Mouse (Mus musculus): ENCODE results near the gene Gga1. TPM values are rescaled to one million over a fixed set of nuclear protein-coding genes. Genes with fewer than 3 reads are reported as not detected.
A peak's percentile ranks its signal among the peaks of the same experiment; 100 is the strongest.
"Not testable (repeated sequence)": the region's sequence is repeated elsewhere in the genome, so short reads cannot be mapped to it uniquely, and the experiment has no call there.

The Gga1 gene
- polyA plus RNA-seq, 1 experiment, result 23.7 TPM

- peak overlapping the region; percentile 46 for H3K27ac ChIP-seq (replicated peaks; ENCODE audit: low read depth, low read length)
- peak overlapping the region; percentile 69 for H3K4me3 ChIP-seq (ENCODE audit: insufficient read depth, low read depth, low read length)
- H3K4me1 ChIP-seq (ENCODE audit: control insufficient read depth, insufficient read depth, insufficient read length, low read length), result peaks cover 5% of the 10 kb centered on the region
These were observed 910 bp downstream of the Gga1 start for GRCm38 (mm10) chr15:78877810-78878390.

DNA sequence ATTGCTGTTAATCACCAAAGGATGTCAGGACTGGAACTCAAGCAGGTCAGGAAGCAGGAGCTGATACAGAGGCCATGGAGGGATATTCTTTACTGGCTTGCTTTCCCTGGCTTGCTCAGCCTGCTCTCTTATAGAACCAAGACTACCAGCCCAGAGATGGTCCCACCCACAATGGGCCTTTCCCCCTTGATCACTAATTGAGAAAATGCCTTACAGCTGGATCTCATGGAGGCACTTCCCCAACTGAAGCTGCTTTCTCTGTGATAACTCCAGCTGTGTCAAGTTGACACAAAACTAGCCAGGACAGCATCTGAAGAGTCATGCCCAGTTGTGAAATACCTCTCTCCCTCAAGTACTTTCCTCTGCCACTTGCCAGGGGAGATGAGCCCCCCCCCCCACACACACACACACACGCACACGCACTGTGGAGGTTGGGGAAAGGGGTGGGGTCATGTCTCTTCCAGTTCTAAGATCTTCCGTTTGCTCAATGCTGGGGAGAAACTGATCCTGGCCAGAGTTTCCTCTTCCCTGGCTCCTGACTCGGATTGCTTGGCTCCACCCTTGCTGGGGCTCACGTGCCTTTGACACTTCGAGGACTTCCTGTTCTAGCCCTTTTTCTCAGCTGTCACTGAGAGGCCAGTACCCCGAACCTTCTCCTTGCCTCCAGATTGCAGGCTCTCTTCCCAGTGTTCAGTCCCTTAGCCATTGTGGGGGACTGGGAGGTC, 2.0 kb downstream of the Gga1 start:
- not testable (repeated sequence) for H3K4me1 ChIP-seq (ENCODE audit: control insufficient read depth, insufficient read depth, insufficient read length, low read length)
- Histone ChIP-seq H3K27ac (replicated peaks; ENCODE audit: low read depth, low read length) (peak overlapping the region; percentile 38), H3K4me3 (ENCODE audit: insufficient read depth, low read depth, low read length) (peak overlapping the region; percentile 24)

- H3K4me3 ChIP-seq (ENCODE audit: insufficient read depth, low read depth, low read length), result no peak overlapping the region
- no peak overlapping the region for H3K27ac ChIP-seq (replicated peaks; ENCODE audit: low read depth, low read length)
- H3K4me1 ChIP-seq (ENCODE audit: control insufficient read depth, insufficient read depth, insufficient read length, low read length), result peaks cover 5% of the 10 kb centered on the region
These were observed 3.4 kb downstream of the Gga1 start for GRCm38 (mm10) chr15:78880432-78880831.

- H3K4me3 ChIP-seq (ENCODE audit: insufficient read depth, low read depth, low read length), result no peak overlapping the region
- peaks cover 5% of the 10 kb centered on the region for H3K4me1 ChIP-seq (ENCODE audit: control insufficient read depth, insufficient read depth, insufficient read length, low read length)
These were observed 4.8 kb downstream of the Gga1 start for GRCm38 (mm10) chr15:78881828-78882227.

DNA sequence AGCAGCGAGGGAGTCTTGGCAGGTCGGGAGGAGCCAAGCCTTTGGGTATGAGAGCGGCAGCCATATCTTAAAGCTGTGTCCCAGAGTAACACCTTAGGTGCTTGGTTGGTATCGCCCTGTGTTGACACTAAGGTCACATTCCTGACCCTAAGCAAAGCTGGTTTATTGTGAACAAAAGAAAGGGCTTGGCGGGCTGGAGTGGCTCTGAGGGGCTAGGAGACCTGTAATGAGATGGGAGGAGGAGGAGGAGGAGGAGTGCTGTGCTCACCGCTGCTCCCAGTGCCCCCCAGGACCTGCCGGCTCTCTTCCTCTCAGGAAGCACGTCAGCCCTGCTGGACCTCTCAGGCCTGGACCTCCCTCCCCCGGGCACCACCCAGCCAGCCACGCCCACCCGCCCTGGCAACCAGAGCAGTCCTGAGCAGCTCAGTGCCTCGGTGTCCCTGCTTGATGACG, 12.4 kb downstream of the Gga1 start:
- Histone ChIP-seq H3K27ac (replicated peaks; ENCODE audit: low read depth, low read length) (no peak overlapping the region), H3K4me1 (ENCODE audit: control insufficient read depth, insufficient read depth, insufficient read length, low read length) (no peaks in the 10 kb centered on the region), H3K4me3 (ENCODE audit: insufficient read depth, low read depth, low read length) (no peak overlapping the region)

More at GRCm38 (mm10) chr15:78881828-78882227, 4.8 kb downstream of the Gga1 start:
- H3K27ac ChIP-seq (replicated peaks; ENCODE audit: low read depth, low read length), result no peak overlapping the region

GRCm38 (mm10) chr15:78892440-78892839, 15.4 kb downstream of the Gga1 start:
- Histone ChIP-seq H3K4me3 (ENCODE audit: insufficient read depth, low read depth, low read length) (no peak overlapping the region), H3K27ac (replicated peaks; ENCODE audit: low read depth, low read length) (no peak overlapping the region), H3K4me1 (ENCODE audit: control insufficient read depth, insufficient read depth, insufficient read length, low read length) (no peaks in the 10 kb centered on the region)

GRCm38 (mm10) chr15:78894726-78895125, 17.7 kb downstream of the Gga1 start:
- H3K4me3 ChIP-seq (ENCODE audit: insufficient read depth, low read depth, low read length), result no peak overlapping the region
- no peak overlapping the region for H3K27ac ChIP-seq (replicated peaks; ENCODE audit: low read depth, low read length)
- no peaks in the 10 kb centered on the region; the same call in 1 of the 2 replicates for H3K4me1 ChIP-seq (ENCODE audit: control insufficient read depth, insufficient read depth, insufficient read length, low read length)

GRCm38 (mm10) chr15:78895741-78896140, 18.8 kb downstream of the Gga1 start:
- Histone ChIP-seq H3K4me1 (ENCODE audit: control insufficient read depth, insufficient read depth, insufficient read length, low read length) (no peaks in the 10 kb centered on the region; the same call in 1 of the 2 replicates), H3K27ac (replicated peaks; ENCODE audit: low read depth, low read length) (no peak overlapping the region), H3K4me3 (ENCODE audit: insufficient read depth, low read depth, low read length) (no peak overlapping the region)

GRCm38 (mm10) chr15:78896149-78896548, 19.2 kb downstream of the Gga1 start:
- Histone ChIP-seq H3K4me1 (ENCODE audit: control insufficient read depth, insufficient read depth, insufficient read length, low read length) (no peaks in the 10 kb centered on the region; the same call in 1 of the 2 replicates), H3K4me3 (ENCODE audit: insufficient read depth, low read depth, low read length) (no peak overlapping the region), H3K27ac (replicated peaks; ENCODE audit: low read depth, low read length) (no peak overlapping the region)

- no peak overlapping the region for H3K4me3 ChIP-seq (ENCODE audit: insufficient read depth, low read depth, low read length)
- H3K27ac ChIP-seq (replicated peaks; ENCODE audit: low read depth, low read length), result no peak overlapping the region
- no peaks in the 10 kb centered on the region; the same call in 1 of the 2 replicates for H3K4me1 ChIP-seq (ENCODE audit: control insufficient read depth, insufficient read depth, insufficient read length, low read length)
These were observed 20.5 kb downstream of the Gga1 start for GRCm38 (mm10) chr15:78897488-78897887.

GRCm38 (mm10) chr15:78898507-78899001, 21.6 kb downstream of the Gga1 start:
- Histone ChIP-seq H3K4me1 (ENCODE audit: control insufficient read depth, insufficient read depth, insufficient read length, low read length) (no peaks in the 10 kb centered on the region; the same call in 1 of the 2 replicates), H3K4me3 (ENCODE audit: insufficient read depth, low read depth, low read length) (peak overlapping the region; percentile 5; the same call in 1 of the 2 replicates), H3K27ac (replicated peaks; ENCODE audit: low read depth, low read length) (no peak overlapping the region)

GRCm38 (mm10) chr15:78899409-78899739, 22.4 kb downstream of the Gga1 start, which contains the start of gene Gm49510:
TSS of gene Gm49510 (plus strand) at chr15:78899667.
- Histone ChIP-seq H3K27ac (replicated peaks; ENCODE audit: low read depth, low read length) (0 out of 2 replicates have a peak within 1 kb of the TSS, but pooled peaks have one; percentile 39), H3K4me3 (ENCODE audit: insufficient read depth, low read depth, low read length) (peak within 1 kb of the TSS; percentile 73), H3K4me1 (ENCODE audit: control insufficient read depth, insufficient read depth, insufficient read length, low read length) (no peaks in the 10 kb centered on the region; the same call in 1 of the 2 replicates)

DNA sequence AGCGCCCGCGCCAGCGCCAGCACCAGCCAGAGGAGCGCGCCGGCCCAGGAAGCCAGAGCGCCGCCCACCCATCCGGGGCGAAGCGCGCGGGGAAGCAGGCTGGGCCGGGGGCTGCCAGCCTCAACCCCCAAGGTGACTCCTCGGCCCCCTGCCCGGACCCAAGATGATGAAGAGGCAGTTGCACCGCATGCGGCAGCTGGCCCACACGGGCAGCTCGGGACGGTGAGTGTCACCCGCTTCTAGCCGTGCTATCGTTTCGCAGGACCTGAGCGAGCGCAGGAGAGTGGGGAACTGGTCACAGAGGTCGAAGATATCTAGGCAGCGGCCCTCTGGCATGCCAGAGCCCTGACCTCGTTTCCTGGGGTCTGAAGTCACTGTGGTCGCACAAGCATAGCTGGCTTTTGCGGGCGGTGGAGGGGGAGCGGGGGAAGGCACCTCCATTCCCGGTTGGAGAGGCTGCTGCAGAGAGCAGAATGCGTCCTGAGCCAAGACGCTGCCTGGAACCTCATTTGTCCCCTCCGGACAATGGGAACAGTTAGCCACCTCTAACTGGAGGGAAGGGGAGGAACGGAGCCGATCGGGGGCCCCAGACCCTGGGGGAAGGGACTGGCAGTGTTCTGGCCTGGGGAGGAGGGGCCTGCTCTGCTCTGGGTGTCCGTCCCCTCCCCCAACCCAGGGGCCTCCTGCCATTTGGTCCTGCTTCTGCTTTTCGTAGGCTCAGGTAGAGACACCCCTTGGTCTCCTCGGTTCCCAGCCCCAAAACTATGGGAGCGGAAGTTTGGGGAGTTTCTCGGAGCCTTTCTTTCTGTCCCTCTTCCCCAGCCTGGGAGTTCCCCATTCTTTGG, 23.0 kb downstream of the Gga1 start, which contains the start of gene Sh3bp1:
TSS of gene Sh3bp1 (plus strand) at position 29 of the 845 bp plus-strand sequence.
- Histone ChIP-seq H3K4me1 (ENCODE audit: control insufficient read depth, insufficient read depth, insufficient read length, low read length) (no peaks in the 10 kb centered on the region; the same call in 1 of the 2 replicates), H3K4me3 (ENCODE audit: insufficient read depth, low read depth, low read length) (peak within 1 kb of the TSS; percentile 73), H3K27ac (replicated peaks; ENCODE audit: low read depth, low read length) (0 out of 2 replicates have a peak within 1 kb of the TSS, but pooled peaks have one; percentile 39)

DNA sequence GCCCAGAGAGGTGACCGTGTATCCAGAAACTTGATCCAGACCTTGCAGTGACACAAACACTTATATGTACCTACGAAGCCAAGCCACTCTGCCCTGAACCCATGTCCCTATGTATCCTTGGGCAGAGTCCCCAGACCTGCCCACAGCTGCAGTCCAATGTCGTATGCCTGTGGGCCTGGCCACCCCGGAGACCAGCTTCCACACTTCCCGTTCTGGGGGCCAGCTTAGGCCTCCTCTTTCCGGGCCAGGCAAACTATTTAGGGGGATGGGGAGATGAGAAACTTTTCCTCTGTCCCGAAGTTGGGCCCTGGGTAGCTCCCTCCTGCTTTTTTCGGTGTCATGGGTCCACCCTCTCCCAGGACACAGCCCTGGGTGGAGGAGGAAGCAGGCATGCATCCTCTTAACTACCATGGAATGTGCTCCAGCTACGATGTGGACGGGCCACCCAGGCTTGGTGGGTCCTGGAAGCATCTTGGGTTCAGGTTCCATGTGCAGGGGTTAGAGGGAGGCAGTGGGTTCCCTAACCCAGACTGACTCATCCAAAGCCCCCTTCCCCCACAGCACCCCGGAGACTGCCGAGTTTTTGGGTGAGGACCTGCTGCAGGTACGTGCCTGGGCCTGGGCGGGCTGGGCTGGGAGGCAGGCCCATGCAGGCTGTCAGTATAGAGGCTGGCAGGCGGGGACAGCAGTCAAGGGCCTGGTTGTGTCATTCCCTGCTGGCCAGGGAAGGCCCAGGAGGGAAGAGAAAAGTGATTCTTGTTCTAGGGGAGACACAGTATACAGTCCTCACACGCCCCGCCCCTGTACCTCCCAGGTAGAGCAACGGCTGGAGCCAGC, 23.8 kb downstream of the Gga1 start:
- 0 out of 2 replicates have a peak overlapping the region, but pooled peaks have one; percentile 39 for H3K27ac ChIP-seq (replicated peaks; ENCODE audit: low read depth, low read length)
- peak overlapping the region; percentile 73 for H3K4me3 ChIP-seq (ENCODE audit: insufficient read depth, low read depth, low read length)
- H3K4me1 ChIP-seq (ENCODE audit: control insufficient read depth, insufficient read depth, insufficient read length, low read length), result no peaks in the 10 kb centered on the region; the same call in 1 of the 2 replicates
